Mouse (Mus musculus): ENCODE data around the gene Phb.

Gene Phb

DNA sequence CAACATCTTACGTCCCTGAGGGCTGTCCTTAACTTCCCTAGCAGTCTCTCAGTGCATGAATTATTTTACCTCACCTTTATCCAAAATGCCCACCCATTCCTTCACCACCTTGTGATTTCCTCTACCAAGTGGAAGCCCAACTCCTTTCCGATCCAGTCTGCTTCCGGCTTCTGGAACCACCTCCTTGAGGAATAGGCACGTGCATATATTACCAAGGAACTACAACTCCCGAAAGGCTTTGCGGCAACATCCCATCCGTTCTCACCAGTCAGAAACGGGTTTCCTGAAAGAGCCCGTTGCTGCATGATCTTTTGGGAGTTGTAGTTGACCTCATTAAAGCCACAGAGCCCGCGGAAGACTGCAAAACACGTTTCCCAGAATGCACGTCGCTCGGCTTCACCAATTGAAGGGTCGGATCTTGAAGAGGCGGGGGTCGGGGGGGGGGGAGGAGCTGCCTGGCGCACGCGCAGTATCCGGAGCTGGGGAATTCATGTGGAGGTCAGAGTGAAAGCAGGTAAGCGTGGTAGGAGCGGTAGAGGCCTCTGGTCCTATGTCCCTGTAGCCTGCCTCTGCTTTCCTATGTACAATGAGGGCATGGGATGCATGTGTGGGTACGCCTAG lies at the start of gene Phb:
TSS of gene Phb (plus strand) at position 429 of the 621 bp plus-strand sequence.
- DNase-seq (ENCODE audit: extremely low spot score, low read depth, low spot score): peak; percentile 99

DNA sequence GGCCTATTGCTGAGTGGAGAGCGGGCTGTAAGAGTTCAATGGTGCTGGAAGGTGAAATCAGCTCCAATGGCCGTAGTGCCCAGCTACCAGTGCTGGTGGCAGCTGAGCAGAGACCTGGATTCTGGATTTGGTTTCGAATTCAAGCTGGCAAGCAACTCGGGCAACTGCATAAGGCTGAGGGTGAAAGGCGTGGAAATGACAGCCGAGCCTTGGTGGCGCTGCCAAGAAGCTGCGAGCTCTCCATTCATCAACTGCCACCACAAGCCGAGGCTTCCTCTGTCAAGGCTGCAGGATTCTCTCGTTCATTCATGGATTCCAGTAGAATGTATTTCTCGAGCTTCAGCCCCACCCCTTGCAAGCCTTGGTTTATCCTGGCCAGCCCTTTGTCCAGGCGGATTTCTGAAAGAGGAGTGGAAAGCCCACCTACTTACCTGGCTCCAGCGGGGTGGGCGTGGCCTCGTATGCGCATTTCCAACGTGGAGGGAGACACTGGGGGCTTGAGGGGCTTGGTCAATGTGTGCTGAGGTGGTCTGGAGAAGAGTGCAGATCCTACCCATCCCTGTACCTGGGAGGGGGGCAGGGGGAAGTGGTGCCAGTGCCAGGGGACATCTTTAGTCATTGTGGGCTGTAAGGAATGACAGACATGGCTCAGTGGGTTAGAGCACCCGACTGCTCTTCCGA lies 48.8 kb upstream of the Phb start:
- no peak for DNase-seq (ENCODE audit: extremely low spot score, low read depth, low spot score)

DNA sequence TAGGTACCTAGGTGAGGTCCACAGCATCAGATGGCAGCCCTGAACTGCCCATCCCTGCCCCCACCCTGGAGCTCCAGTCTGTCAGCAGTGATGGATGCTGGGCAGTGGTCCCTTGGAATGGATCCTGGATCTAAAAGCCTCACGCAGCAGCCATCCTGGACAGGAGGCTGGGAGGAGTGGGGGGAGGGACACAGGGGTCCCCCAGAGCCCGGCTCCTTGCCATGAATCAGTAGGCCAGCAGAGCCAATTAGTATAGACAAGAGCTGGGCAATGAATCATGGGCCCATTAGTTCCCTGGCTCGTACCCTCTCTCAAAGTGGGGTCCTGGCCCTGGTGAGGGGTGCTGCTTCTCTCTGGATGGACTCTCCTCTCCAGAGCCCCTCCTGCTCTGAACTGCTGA lies 47.7 kb upstream of the Phb start:
- no peak for DNase-seq (ENCODE audit: extremely low spot score, low read depth, low spot score)

DNA sequence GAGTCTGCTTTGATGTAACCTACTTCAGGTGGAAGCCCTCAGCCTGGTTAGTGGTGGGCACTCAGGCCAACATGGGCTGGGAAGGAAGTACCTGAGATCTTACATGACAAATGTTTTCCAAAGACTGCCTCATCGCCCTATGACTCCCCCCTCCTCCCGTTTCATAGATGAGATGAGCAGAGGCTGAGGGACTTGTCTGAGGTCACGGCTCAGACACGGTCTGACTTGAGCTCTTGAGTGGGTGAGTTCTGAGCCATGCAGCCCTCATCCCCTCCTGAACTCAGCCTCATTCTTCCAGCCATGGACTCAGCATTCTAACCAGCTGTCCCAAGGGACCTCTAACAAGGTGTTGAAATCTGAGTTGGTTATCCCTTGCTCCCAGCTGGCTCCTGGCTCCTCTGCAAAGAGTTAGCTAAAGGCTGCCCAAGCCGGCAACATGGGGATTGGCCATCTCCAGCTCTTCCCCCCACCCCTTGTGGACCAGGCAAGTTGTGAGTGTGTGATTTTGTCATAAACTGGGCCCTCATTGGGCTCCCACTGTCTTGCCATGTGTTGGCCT lies 46.8 kb upstream of the Phb start:
- no peak for DNase-seq (ENCODE audit: extremely low spot score, low read depth, low spot score)

DNA sequence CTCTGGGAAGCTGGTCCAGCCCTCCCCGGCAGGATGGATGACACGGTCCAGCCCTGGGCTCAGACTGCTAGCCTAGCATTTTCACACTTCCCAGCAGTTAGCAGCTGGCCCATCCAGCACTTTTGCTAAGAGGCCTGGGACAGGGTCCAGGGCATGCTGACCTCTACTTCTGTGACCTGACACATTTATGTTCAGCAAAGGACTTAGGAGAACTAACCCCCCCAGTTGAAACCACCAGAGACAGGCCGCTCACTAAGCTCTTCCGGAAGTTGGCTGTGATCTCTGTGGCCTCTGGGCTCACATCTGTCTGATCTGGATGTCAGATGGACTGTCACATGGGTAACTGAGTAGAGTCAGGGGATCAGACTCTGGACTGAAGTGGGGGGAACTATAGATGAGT lies 45.7 kb upstream of the Phb start:
- DNase-seq (ENCODE audit: extremely low spot score, low read depth, low spot score): no peak

DNA sequence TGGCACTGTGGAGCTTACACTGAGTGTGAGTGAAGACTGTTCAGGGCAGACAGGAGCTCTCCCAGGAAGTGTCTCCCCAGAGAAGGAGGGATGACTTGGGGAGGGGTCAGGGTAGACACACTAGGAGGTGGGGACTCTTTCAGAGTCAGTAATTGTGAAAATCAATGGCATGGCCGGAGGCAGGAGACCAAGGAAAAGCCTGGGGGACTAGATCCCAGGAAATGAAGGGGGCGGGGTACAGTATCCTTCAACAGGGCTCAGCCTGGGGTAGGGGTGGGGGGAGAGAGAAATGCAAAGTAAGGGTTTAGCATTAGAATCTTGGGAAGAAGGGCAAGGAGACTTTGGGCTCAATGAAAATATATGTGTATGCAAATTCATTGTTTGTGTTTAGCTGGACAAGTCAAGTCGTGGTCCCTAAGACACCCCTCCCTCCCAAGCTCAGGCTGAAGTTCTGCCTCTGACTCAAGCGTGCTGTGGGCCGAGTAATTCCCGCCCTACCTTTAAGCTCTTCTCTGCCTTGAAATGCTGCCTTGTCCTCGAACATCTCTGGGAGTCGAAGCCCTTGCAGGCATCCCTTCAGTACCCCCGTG lies 45.1 kb upstream of the Phb start:
- no peak for DNase-seq (ENCODE audit: extremely low spot score, low read depth, low spot score)

DNA sequence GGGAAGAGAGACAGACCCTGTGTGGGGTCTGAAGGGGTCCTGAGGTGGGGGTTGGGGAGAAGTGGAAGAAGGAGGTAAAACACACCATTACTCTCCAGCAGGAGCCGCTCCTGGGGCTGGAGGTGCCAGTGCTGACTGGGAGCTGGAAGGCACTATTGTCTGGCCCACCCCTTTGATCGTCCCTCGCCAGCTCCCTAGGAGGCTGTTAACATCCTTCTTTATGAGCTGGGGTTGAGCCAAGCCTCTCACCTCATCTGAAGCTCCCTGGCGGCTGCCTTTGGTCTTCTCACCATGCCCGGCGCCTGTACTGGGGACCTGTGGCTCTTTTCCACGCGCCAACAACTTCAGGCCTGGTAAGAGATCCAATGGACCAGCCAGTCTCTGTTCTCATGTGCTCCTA lies 44.3 kb upstream of the Phb start:
- DNase-seq (ENCODE audit: extremely low spot score, low read depth, low spot score): no peak

DNA sequence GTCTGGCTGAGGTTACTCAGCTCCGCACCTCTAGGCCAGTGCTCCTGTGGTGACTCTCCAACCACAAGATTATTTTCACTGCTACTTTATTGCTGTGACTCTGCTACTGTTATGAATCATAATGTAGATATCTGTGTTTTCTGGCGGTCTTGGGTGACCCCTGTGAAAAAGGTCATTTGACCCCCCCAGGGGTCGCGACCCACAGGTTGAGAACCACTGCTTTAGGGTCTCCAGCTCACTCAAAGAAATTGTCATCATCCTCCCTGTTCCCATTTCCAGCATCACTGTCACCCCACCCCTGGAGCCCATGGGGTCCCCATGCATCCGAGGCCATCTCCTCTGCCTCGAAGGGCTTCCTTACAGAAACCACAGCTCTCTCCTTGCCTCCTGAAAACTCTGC lies 36.2 kb upstream of the Phb start:
- DNase-seq (ENCODE audit: extremely low spot score, low read depth, low spot score): no peak

DNA sequence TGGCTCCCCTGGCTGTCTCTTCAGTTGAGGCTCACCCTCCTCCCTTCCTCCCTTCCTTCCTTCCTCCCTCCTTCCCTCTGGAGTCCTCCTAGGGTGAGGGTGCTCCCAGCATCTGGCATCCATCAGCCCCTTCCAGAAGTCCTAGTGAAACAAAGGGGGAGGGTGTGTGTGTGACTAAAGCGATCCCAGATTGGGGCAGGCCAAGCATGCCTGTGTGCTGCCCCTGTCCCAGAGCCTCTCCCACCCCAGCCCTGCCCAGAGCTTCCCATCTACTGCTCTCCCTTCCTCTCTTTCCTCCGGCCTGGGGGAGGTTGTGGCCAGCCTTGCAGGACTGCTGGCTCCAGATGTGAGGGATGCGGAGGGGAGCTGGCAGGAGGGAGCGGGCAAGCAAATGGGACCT lies 35.5 kb upstream of the Phb start:
- no peak for DNase-seq (ENCODE audit: extremely low spot score, low read depth, low spot score)

DNA sequence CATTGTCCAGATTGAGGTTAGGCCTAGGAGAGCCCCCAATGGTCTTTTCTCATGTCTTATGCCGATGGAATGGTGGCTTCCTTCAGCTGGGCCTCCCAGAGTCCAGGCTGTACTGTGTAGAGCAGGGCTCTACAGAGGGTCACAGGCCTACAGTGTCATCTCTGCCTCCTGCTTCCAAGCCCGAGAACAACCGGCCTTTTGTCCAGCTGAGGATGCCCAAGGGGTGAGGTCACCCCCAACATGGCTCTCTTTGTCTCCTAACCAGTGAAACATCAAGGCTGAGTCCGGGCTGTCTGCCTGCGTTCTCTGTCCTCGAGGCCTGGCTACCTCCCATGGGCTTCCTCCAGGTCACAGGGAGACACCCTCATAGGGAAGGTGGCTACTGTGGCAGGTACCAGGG lies 34.3 kb upstream of the Phb start:
- no peak for DNase-seq (ENCODE audit: extremely low spot score, low read depth, low spot score)

DNA sequence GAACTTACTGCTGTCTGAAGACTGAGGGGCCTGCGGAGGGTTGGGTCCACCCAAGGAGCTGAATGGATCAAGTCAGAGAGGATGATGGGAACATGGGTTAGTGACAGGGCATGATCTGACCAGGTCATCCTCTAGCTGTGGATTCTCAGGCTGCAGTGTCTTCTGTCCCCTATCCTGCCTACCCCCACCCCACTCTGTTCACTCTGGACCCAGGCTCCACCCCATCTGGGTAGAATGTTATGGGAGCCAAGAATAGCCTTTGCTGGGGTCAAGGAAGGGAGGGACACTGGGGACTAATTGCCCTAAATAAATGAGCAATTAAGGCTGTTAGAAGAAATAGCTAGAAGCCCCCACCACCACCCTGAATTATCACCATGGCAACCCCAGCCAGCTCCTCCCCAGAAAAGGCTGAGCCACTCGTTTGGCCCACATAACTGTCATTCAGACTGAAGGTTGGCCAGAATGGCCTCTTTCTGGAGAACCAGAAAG lies 33.2 kb upstream of the Phb start:
- DNase-seq (ENCODE audit: extremely low spot score, low read depth, low spot score): no peak

DNA sequence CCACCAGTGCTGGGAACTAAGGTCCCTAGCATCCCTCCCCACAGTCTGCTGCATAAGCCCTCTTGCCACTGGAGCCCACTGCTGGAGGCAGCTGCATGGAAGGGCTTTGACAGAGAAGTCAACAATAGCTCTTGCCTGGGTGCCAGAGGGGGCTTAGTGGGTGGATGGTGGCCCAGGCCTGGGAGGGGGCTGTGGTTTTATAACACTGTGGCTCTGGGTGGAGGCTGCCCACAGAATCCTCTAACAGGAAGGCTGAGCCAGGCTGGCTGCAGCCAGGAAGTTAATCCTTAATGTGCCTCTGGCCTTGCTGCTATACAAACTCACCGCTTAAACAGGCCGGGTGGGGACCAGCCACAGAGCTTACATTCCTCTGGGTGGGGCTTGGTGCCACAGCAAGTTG lies 31.7 kb upstream of the Phb start:
- no peak for DNase-seq (ENCODE audit: extremely low spot score, low read depth, low spot score)

DNA sequence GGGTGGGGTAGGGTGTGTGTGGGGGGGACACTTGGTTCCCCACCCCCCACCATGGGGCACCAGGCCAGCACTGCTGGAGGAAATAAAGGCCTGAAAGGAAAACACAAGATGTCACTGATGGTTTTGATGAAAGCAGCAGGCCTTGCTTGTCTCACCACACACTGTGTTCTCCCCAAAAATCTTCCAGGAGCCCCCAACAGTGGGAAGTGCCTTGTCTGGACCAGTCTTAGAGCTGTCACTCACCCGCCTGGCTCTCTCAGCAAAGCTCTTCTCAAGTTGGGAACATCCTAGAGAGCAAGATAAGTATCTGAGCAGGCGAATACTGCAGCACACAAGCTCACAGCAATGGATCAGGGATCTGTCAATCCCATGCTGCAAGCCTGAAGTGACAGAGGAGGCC lies 26.0 kb upstream of the Phb start:
- DNase-seq (ENCODE audit: extremely low spot score, low read depth, low spot score): no peak

DNA sequence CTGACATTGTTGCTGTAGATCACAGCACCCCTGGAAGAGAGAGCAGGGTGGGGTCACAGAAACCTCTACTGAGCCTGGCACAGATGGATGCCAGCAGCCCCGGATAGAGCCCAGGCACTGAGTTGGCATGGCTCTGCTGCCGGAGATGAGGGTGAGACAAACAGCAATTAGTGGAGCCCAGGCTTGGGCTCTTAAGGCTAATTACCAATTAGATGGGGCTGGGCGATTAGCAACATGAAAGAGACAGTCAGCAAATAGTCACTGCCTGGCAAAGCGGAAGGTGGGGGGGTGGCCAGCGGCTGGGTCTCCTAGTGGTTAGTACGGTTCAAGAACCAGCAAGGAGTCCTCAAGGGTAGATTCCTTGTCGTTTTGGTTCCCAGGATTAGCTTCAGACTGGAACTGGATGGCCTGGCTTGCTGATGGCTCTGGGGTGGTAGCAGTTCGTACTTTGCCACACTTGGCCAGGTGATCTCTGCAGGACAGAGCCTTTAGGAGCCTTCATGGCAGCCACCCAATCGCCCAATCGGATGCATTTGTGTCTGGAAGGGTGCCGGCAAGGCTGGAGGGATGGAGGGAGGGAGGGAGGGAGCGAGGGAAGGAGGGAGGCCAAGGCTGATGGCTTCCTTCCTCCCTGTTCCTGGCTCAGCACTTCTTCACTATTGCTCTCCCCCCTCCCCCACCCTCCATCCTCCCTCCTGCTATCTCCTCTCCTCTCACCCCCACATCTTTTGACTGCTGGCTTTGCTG lies 24.1 kb upstream of the Phb start:
- DNase-seq (ENCODE audit: extremely low spot score, low read depth, low spot score): no peak

DNA sequence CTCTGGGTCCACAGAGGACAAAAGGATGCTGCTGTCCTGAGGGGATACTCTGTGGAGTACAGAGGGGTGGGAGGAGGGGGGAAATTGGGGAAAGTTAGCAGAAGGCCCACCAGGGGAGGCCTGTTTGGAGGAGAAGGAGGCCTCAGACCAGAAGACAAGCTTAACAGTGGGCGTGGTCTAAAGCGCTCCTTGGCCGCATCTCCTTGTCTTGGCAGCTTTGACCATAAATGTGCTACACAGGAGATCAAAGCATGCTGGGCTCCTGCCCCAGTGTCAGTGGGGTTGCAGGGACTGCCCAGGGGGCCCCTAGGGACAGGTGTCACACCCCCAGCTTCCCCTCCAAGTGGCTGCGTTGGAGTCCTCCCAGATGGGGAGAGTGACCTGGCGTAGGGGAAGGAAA lies 22.9 kb upstream of the Phb start:
- DNase-seq (ENCODE audit: extremely low spot score, low read depth, low spot score): no peak

DNA sequence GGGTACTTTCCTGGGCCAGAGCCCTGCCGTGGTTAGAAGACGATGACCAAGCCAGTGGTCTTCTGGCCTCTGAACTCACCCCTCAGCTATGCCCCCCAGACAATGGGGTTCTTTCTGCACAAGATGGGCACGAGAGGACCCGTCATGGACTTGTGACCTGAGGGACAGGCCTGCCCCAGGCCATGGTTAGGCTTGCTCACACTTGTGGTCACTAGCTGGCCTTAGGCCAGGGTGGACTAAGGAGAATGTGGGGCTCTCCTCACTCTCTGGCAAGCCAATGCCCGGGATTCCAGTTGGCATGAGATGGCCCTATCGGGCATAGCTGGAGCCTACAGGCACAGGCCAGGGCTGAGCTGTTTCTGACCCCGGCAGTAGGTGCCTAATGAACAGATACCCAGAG lies 22.4 kb upstream of the Phb start:
- no peak for DNase-seq (ENCODE audit: extremely low spot score, low read depth, low spot score)

DNA sequence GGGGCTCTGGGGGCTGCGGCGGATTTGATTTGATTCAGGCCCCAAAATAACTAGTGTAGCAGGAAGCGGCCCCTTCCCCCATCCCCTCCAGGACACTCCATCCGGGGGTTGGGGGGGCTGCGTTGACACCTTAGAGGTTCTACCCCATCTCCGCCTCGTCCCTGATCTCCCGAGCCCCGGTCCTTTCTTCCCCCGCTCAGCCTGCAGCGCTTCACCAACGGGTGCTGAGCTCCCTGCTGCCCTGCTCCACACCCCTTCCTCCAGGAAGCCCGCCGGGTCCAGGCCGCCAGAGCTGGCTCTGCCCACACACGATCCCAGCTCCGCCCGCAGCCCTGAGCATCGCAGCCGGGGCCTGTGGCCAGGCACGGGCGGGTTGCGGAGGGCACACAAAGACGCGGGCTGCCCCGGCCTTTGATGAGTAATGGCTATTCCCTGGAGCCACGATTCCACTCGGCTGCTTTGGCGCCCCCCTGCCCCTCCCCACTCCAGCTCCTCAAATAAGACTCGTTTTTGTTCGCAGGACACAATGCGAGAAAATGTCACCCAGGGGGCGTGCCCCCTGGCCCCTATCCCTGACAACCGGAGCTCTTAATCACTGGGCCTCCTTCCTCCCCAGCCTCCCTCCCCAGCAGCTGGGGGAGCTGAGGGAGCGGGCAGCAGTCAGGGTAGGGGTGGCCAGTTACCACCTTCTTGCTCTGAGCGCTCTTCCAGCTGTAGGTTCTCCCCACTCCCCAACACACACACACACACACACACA lies 21.2 kb upstream of the Phb start:
- no peak for DNase-seq (ENCODE audit: extremely low spot score, low read depth, low spot score)

DNA sequence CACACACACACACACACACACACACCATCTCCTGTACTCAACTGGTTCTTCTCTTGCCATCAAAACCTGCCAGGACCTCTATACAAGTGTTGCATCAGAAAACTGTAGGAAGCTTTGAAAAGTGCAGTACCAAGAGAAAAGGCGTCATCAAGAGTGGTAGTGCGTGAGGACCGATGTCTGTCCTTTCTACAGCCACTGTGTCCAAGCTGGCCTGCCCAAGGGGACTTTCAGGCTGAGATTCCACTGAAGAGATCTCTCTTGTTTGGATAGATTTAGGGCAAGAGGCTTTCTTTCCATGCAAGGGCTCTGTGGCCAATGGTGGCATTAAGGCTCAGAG lies 20.6 kb upstream of the Phb start:
- no peak for DNase-seq (ENCODE audit: extremely low spot score, low read depth, low spot score)

DNA sequence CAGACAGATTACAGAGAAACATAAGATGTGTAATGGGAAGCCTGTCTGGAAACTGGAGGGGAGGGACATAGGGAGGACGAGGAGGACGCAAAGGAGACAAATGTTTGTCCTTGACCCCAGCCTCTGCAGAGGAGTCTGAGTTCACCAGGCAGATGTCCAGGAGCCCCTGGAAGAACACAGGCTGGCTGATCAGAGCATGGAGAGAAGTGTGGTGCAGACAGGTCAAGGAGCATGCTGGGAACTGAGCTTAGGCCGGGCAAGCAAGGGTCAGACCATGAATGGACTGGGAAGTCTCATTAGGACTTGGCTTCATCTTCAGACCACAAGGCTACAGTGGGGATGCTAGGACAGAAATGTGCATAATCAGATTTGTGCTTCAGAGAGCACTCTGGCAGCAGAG lies 19.0 kb upstream of the Phb start:
- DNase-seq (ENCODE audit: extremely low spot score, low read depth, low spot score): no peak

DNA sequence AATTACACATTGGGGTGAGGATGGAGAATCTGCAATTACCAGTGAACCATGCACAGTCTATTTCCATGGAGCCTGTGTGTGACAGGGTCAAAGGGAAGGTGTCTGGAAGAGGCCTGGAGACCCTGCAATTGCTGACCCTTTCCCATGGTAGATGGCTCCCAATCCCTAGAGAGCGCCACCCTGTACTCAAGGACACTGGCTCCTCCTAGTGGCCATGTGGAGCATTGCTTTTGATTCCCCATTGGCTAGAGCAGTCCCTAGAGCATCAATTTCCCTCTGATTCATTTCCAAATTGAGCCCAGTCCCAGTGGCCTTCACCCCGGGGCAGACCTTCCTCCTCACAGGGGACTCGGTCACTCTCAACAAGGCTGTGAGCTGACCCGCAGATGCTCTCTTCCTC lies 17.9 kb upstream of the Phb start:
- peak; percentile 69 for DNase-seq (ENCODE audit: extremely low spot score, low read depth, low spot score)

DNA sequence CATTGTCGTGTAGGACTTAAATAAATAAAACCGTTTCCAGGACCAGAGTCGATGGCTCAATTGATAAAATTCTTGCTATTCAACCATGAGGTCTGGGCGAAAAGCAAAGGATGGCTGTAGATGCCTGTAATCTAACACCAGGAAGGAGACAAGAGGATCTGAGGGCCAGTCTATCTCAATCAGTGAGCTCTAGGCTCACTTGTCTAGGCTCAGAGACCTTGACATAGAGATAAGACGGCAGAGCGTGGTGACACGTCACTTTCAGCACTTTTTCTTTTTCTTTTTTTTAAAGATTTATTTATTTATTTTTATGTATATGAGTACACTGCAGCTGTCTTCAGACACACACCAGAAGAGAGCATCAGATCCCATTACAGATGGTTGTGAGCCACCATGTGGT lies 17.2 kb upstream of the Phb start:
- no peak for DNase-seq (ENCODE audit: extremely low spot score, low read depth, low spot score)
